Mouse (Mus musculus) kidney, embryonic 16.5 days (tissue): ENCODE results near the gene Ugt1a6b. TPM values are rescaled to one million over a fixed set of nuclear protein-coding genes. Genes with fewer than 3 reads are reported as not detected.

Experiments used
- ATAC-seq: fragments of 200-750 bp; cut with Nextera tagmentation; 2 replicates; pipeline ENCODE4 v1.8.0; 2017; ENCODE audit warnings: moderate TSS enrichment; ENCODE audit not compliant: low FRiP score, low TSS enrichment
- H3K27ac ChIP-seq: fragments of 300-500 bp; sonication (generic); 2 replicates; pipeline ENCODE4 v1.5.1; 2014; ENCODE audit warnings: low read length
- H3K27me3 ChIP-seq: fragments of 300-500 bp; sonication (generic); 2 replicates; pipeline ENCODE4 v1.6.1; 2014; ENCODE audit warnings: low read length, control low read depth, mixed read lengths; ENCODE audit not compliant: insufficient read depth
- H3K36me3 ChIP-seq: fragments of 300-500 bp; sonication (generic); 2 replicates; pipeline ENCODE4 v1.6.1; 2014; ENCODE audit warnings: low read length, control low read depth, mixed read lengths; ENCODE audit not compliant: insufficient read depth
- H3K4me1 ChIP-seq: fragments of 300-500 bp; sonication (generic); 2 replicates; pipeline ENCODE4 v1.6.1; 2014; ENCODE audit warnings: low read length, control low read depth, mixed read lengths; ENCODE audit not compliant: insufficient read depth
- H3K4me2 ChIP-seq: fragments of 300-500 bp; sonication (generic); replicated peaks from 2 replicates; pipeline ENCODE4 v1.6.1; 2014; ENCODE audit warnings: low read depth, low read length
- H3K4me3 ChIP-seq: fragments of 300-500 bp; sonication (generic); 2 replicates; pipeline ENCODE4 v1.5.1; 2014; ENCODE audit warnings: mild to moderate bottlenecking, low read length
- H3K9ac ChIP-seq: fragments of 300-500 bp; sonication (generic); replicated peaks from 2 replicates; pipeline ENCODE4 v1.6.1; 2014; ENCODE audit warnings: low read length
- H3K9me3 ChIP-seq: fragments of 300-500 bp; sonication (generic); 2 replicates; pipeline ENCODE4 v1.6.1; 2016; ENCODE audit warnings: low read length, control low read depth
- WGBS: fragments of 180-500 bp; shearing (Covaris S2); extraction: QIAGEN DNeasy Blood & Tissue Kit; methylation state at CpG from one replicate; pipeline ENCODE4 v1.1.7; 2014; 5-methylcytosine and 5-hydroxymethylcytosine counted together
- polyA plus RNA-seq: library from polyadenylated mRNA; unstranded; fragments of >200 nt; fragmentation: Nextera tagmentation; extraction: Ambion mirVana; gene quantifications from 2 replicates; pipeline ENCODE4 v1.2.1, GENCODE M21; 2015

Gene Ugt1a6b
- polyA plus RNA-seq, 1 experiment from 2014 or later: 0.81 TPM

GRCm38 (mm10) chr1:88212341-88213045 is 109.4 kb downstream of the Ugt1a6b start:
- no peaks in the 10 kb centered on the region for H3K36me3 ChIP-seq
- no peak overlapping the region for H3K4me2 ChIP-seq
- H3K4me1 ChIP-seq: no peaks in the 10 kb centered on the region
- H3K27ac ChIP-seq: no peak overlapping the region
- no peak overlapping the region for H3K9ac ChIP-seq
- 62% methylated on average over 8 of the region's 8 CpGs for WGBS
- H3K4me3 ChIP-seq: no peak overlapping the region
- H3K9me3 ChIP-seq: peaks cover 60% of the 10 kb centered on the region
- ATAC-seq: no peak
- H3K27me3 ChIP-seq: no peaks in the 10 kb centered on the region

DNA sequence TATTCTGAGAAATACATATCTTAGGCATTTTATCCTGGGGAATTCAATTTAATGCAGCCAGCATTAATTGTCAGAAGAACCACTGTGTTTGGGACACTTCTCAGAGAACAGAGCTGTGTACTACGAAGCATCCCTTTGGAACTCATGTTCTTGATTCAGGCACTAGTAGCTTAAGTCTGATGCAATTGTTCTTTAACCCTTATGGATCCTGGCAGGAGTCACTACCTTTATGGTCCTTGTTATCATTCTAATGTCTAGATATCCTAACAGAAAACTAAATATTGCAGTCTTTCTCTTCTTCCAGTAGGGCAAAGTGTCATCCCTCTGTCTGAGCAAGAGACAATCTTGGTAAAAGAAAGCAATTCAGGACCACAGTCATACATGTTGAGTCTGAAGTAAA is 110.0 kb downstream of the Ugt1a6b start:
- H3K27me3 ChIP-seq: no peaks in the 10 kb centered on the region
- H3K9me3 ChIP-seq: peaks cover 63% of the 10 kb centered on the region
- H3K36me3 ChIP-seq: no peaks in the 10 kb centered on the region
- no peak overlapping the region for H3K4me3 ChIP-seq
- H3K4me2 ChIP-seq: no peak overlapping the region
- WGBS: 85% methylated on average over 1 of the region's 1 CpGs
- no peak overlapping the region for H3K27ac ChIP-seq
- no peak for ATAC-seq
- no peaks in the 10 kb centered on the region for H3K4me1 ChIP-seq
- H3K9ac ChIP-seq: no peak overlapping the region

DNA sequence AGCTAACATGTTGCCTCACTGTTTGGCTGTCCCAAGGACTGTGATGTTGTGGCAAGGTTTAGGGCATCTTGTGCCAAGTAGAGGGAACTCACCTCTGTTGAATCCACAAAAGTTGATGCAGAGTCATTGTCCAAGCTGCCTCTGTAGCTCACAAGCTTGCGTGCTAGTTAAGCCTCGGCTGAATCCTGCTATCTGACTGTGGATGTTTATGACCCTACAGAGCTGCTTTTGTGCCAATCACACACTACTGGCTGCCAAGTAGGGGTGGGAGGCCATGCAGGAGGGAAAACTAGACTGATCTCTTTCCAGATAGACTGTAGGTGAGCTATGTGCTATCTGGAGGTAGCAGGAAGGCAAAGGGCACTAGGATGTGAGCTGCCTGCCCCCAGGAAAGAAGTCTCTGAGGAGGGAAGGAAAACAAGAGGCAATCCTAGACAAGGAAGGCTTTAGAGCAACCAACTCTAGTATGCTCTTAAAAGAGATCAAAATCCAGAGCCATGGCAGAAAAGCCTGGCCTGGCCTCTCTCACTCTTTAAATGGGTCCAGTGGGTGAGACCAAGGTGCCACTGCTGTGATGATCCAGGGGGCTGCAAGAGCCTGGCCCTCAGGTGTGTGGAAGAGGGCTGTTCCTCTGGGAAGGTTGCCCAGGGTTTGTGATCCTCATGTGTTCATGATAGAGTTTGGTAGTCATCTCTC is 110.9 kb downstream of the Ugt1a6b start:
- Histone ChIP-seq H3K36me3 (no peaks in the 10 kb centered on the region), H3K4me2 (no peak overlapping the region), H3K9ac (no peak overlapping the region), H3K4me1 (no peaks in the 10 kb centered on the region), H3K27me3 (no peaks in the 10 kb centered on the region), H3K4me3 (no peak overlapping the region), H3K27ac (no peak overlapping the region), H3K9me3 (peaks cover 63% of the 10 kb centered on the region)
- 0 out of 2 replicates have a peak, but pooled peaks have one; percentile 5 for ATAC-seq
- 74% methylated on average over 2 of the region's 2 CpGs for WGBS

- no peaks in the 10 kb centered on the region for H3K36me3 ChIP-seq
- H3K9me3 ChIP-seq: peaks cover 63% of the 10 kb centered on the region
- no peak overlapping the region for H3K9ac ChIP-seq
- H3K4me3 ChIP-seq: no peak overlapping the region
- no peak overlapping the region for H3K27ac ChIP-seq
- H3K27me3 ChIP-seq: no peaks in the 10 kb centered on the region
- ATAC-seq: no peak
- WGBS: 77% methylated on average over 2 of the region's 2 CpGs
- no peaks in the 10 kb centered on the region for H3K4me1 ChIP-seq
- H3K4me2 ChIP-seq: no peak overlapping the region
Observed at GRCm38 (mm10) chr1:88214462-88214952, 111.5 kb downstream of the Ugt1a6b start.

DNA sequence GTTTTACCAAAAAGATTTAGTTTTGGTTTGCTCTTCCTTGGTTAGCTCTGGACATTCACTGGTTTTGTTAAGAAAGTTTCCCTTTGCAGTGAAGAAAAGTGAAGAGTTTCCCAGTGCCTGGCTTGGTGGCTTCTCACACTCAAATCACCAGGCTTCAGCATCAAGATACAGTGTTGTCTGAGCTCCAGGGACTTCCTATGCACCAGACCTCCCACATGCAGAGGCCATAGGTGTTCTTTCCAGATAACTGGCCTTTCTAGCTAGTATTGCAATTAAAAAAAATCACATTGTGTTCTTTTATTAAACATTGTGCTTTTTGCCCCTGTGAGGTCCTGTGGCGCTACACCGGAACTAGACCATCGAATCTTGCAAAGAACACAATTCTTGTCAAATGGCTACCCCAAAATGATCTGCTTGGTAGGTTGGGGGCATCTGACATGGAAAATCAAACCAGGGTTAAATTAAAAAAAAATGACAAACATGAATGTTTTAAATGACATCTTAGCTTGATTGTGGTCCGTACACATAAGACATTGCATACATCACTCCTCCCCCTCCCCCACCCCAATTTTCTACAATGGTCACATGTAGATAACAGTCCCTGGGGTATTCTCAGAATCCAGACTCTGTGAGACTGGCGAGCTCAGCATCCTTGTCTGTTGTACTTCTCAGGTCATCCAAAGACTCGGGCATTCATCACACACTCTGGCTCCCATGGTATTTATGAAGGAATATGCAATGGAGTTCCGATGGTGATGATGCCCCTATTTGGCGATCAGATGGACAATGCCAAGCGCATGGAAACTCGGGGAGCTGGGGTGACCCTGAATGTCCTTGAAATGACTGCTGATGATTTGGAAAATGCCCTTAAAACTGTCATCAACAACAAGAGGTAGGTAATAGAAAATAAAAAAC is 112.7 kb downstream of the Ugt1a6b start:
- Histone ChIP-seq H3K4me1 (no peaks in the 10 kb centered on the region), H3K4me3 (no peak overlapping the region), H3K4me2 (no peak overlapping the region), H3K36me3 (no peaks in the 10 kb centered on the region), H3K9ac (no peak overlapping the region), H3K9me3 (peaks cover 61% of the 10 kb centered on the region), H3K27ac (no peak overlapping the region), H3K27me3 (no peaks in the 10 kb centered on the region)
- no peak for ATAC-seq
- 73% methylated on average over 10 of the region's 10 CpGs for WGBS

DNA sequence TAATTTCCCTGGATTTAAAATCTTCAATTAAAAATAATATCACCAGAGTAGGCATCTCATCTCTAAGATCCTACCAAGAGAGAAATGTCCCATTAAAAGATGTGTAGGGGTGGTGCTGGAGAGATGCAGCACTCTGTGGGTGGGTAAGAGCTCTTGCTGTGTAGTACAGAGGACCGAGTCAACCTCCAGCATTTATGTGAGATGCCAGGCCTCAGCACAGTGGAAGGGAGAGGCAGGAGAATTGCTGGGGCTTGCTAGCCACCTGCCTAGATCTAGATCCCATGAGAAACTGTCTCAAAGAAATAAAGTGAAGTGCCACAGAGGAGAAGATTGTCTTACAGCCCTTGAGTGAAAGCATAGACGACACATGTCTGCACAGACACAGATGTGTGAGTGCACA is 113.5 kb downstream of the Ugt1a6b start:
- Histone ChIP-seq H3K4me3 (no peak overlapping the region), H3K4me1 (no peaks in the 10 kb centered on the region), H3K27ac (no peak overlapping the region), H3K4me2 (no peak overlapping the region), H3K27me3 (no peaks in the 10 kb centered on the region), H3K9me3 (peaks cover 57% of the 10 kb centered on the region), H3K36me3 (no peaks in the 10 kb centered on the region), H3K9ac (no peak overlapping the region)
- ATAC-seq: peak; percentile 3; the same call in 1 of the 2 replicates
- whole genome bisulfite sequencing: 50% methylated on average over 2 of the region's 2 CpGs

GRCm38 (mm10) chr1:88217144-88217543 is 114.1 kb downstream of the Ugt1a6b start:
- no peaks in the 10 kb centered on the region for H3K27me3 ChIP-seq
- H3K36me3 ChIP-seq: no peaks in the 10 kb centered on the region
- ATAC-seq: no peak
- no peak overlapping the region for H3K27ac ChIP-seq
- no peak overlapping the region for H3K9ac ChIP-seq
- WGBS: 65% methylated on average over 2 of the region's 2 CpGs
- H3K4me2 ChIP-seq: no peak overlapping the region
- H3K9me3 ChIP-seq: peaks cover 52% of the 10 kb centered on the region
- H3K4me1 ChIP-seq: no peaks in the 10 kb centered on the region
- no peak overlapping the region for H3K4me3 ChIP-seq

DNA sequence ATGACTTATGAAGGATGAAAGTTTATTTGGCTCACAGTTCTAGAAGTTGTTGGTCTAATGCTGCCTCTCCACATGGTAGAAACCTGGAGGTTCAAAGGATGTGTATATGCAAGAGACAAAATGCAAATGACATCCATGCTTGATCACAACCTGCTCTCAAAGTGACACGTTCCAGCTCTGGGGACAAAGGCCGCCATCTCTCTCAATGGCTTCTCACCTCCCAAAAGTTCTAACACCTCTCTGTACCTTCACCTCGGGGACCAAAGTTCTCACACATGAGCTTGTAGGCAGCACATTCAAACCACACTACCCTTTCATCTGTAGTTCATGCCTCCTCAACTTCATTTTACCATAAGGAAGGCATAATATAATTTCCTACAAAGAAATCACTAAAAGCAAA is 114.5 kb downstream of the Ugt1a6b start:
- H3K4me3 ChIP-seq: no peak overlapping the region
- H3K27me3 ChIP-seq: no peaks in the 10 kb centered on the region
- H3K9ac ChIP-seq: no peak overlapping the region
- ATAC-seq: no peak
- H3K9me3 ChIP-seq: peaks cover 50% of the 10 kb centered on the region
- no peak overlapping the region for H3K27ac ChIP-seq
- H3K4me2 ChIP-seq: no peak overlapping the region
- 39% methylated on average over 3 of the region's 3 CpGs for WGBS
- H3K36me3 ChIP-seq: no peaks in the 10 kb centered on the region
- H3K4me1 ChIP-seq: no peaks in the 10 kb centered on the region

GRCm38 (mm10) chr1:88218051-88218450 is 115.0 kb downstream of the Ugt1a6b start:
- no peaks in the 10 kb centered on the region for H3K4me1 ChIP-seq
- no peak overlapping the region for H3K4me3 ChIP-seq
- H3K9me3 ChIP-seq: peaks cover 45% of the 10 kb centered on the region
- H3K36me3 ChIP-seq: no peaks in the 10 kb centered on the region
- no peak overlapping the region for H3K4me2 ChIP-seq
- H3K9ac ChIP-seq: no peak overlapping the region
- H3K27me3 ChIP-seq: no peaks in the 10 kb centered on the region
- no peak for ATAC-seq
- H3K27ac ChIP-seq: no peak overlapping the region
- WGBS: 74% methylated on average over 9 of the region's 9 CpGs
